Mouse (Mus musculus): ENCODE data around the gene Supv3l1. TPM values are rescaled to one million over a fixed set of nuclear protein-coding genes. Genes with fewer than 3 reads are reported as not detected.

Gene Supv3l1
- total RNA-seq, 4 experiments from 2014 or later, result 23.0 to 33.5 (median 27.6) TPM

GRCm38 (mm10) chr10:62413606-62413982 is 35.9 kb downstream of the Supv3l1 start:
- DNase-seq (ENCODE audit: low spot score in 2 of 2), result no peak

GRCm38 (mm10) chr10:62412906-62413605 is 36.5 kb downstream of the Supv3l1 start:
- no peak for DNase-seq (ENCODE audit: low spot score in 2 of 2)

GRCm38 (mm10) chr10:62411431-62412410 is 37.8 kb downstream of the Supv3l1 start:
- no peak for DNase-seq (ENCODE audit: low spot score in 2 of 2)

DNA sequence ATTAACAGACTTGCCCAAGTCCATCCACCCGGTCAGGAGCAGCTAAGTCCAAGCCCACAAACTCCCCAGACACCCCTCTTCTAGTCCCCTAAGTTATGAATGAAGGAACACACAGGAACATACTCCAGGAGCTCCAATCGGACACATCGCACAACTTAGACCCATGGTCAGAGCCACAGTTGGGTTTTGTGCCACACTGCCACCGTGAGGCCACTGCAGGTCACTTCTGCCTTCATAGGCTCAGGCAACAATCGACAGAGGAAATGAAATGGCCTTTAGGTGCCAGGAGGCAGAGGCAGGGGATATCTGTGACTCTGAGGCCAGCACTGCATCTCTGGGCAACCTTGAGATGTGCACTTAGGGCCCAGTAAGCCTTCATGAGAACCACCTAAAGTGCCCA is 38.6 kb downstream of the Supv3l1 start:
- peak in 1 of 2 experiments; percentile 43 for DNase-seq (ENCODE audit: low spot score in 2 of 2)

GRCm38 (mm10) chr10:62404901-62405300 is 44.6 kb downstream of the Supv3l1 start:
- no peak for DNase-seq (ENCODE audit: low spot score in 2 of 2)

DNA sequence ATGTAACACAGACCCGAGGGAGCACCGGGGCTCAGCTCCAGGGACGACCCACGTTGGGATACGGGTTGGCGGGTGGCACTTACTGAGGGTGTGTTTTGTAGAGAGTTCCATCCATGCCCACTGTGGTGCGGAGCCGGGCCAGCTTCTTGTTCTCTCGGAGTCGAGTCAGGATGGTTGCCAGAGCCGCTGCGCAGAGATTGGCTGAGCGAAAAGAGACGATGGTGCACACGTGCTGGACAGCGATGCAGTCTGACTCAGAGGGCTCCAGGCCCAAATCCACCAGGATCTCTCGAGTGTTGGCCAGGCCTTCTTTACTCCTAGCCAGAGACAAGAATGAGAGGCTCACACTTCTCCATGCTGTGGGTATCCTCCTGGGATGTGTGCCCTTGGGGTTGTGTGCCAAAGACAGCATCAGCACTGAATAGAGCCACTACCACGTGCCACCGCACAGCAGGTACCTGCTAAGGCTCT is 47.9 kb downstream of the Supv3l1 start:
- DNase-seq (ENCODE audit: low spot score in 2 of 2), result no peak

GRCm38 (mm10) chr10:62383011-62383410 is 66.5 kb downstream of the Supv3l1 start:
- DNase-seq (ENCODE audit: low spot score in 2 of 2), result no peak

- no peak for DNase-seq (ENCODE audit: low spot score in 2 of 2)
Measured at GRCm38 (mm10) chr10:62380936-62381335, 68.6 kb downstream of the Supv3l1 start.

DNA sequence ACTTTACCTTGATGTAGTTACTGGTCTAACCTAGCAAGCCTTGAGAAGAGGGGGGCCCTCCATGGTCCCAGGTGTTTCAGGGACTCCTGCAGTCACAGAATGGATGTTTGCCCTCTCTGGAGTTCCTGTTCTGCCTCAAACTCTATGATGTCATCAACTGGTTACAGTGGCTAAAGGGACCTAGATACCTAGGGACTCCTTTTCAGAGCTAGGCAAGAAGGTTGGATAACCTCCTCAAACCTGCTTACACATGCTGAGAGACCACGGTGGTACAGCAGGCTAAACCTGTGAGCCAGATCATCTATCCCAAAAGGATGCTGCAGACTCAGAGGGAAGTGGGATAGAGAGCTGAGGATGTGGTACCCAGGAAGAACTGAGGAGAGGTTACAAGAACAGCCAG is 69.7 kb downstream of the Supv3l1 start, which contains the start of gene Hk1:
Hk1 (minus strand) TSS at position 101 of the 400 bp plus-strand sequence.
- DNase-seq (ENCODE audit: low spot score in 2 of 2), result no peak

Other genes starting within 250 kb of the Supv3l1 start
- gene Tspan15, start 218.5 kb downstream of the Supv3l1 start, total RNA-seq (2022), result 10 to 100 TPM; 10.2 to 14.8 (median 13.5) TPM
- gene Tacr2, start 197.3 kb downstream of the Supv3l1 start, total RNA-seq (2022), result under 1 TPM; 0.15 to 0.39 (median 0.32) TPM
- gene Hk1, start 69.8 kb downstream of the Supv3l1 start, total RNA-seq (2022), result 100 to 1,000 TPM; 308 to 326 (median 318) TPM
- gene Hkdc1, start 27.2 kb downstream of the Supv3l1 start, total RNA-seq (2022), result 10 to 100 TPM in 1 of 4 experiments, 1 to 10 TPM in 3; 5.8 to 10.4 (median 7.2) TPM
- 1 to 10 TPM in 2 of 4 experiments, under 1 TPM in 2; 0.81 to 1.8 (median 1.0) TPM for gene 4930507D05Rik, start 249 bp downstream of the Supv3l1 start, total RNA-seq (2022)
- gene Vps26a, start 37.1 kb upstream of the Supv3l1 start, total RNA-seq (2022), result 10 to 100 TPM; 47.3 to 54.9 (median 51.6) TPM
- gene Srgn, start 77.7 kb upstream of the Supv3l1 start, total RNA-seq (2022), result 10 to 100 TPM in 2 of 4 experiments, 1 to 10 TPM in 2; 7.4 to 18.7 (median 11.6) TPM
- 100 to 1,000 TPM; 161 to 183 (median 170) TPM for gene Kif1bp, start 128.7 kb upstream of the Supv3l1 start, total RNA-seq (2022)
- gene Ddx21, start 152.5 kb upstream of the Supv3l1 start, total RNA-seq (2022), result 10 to 100 TPM; 18.6 to 21.8 (median 19.5) TPM
- gene Ddx50, start 201.5 kb upstream of the Supv3l1 start, total RNA-seq (2022), result 10 to 100 TPM; 80.2 to 87.7 (median 86.1) TPM